Mouse (Mus musculus) stomach, adult 2 months (tissue): ENCODE measurements around the gene Gm10837. TPM values are rescaled to one million over a fixed set of nuclear protein-coding genes. Genes with fewer than 3 reads are reported as not detected.

Experiments
- polyA plus RNA-seq: library from polyadenylated mRNA; depleted of rRNA; stranded (reverse); fragments of >200 nt; gene quantifications from 2 replicates; pipeline ENCODE4 v1.2.3, GENCODE M21; 2012; rRNA removed

Gene Gm10837
- polyA plus RNA-seq = not detected in 2 replicates

DNA sequence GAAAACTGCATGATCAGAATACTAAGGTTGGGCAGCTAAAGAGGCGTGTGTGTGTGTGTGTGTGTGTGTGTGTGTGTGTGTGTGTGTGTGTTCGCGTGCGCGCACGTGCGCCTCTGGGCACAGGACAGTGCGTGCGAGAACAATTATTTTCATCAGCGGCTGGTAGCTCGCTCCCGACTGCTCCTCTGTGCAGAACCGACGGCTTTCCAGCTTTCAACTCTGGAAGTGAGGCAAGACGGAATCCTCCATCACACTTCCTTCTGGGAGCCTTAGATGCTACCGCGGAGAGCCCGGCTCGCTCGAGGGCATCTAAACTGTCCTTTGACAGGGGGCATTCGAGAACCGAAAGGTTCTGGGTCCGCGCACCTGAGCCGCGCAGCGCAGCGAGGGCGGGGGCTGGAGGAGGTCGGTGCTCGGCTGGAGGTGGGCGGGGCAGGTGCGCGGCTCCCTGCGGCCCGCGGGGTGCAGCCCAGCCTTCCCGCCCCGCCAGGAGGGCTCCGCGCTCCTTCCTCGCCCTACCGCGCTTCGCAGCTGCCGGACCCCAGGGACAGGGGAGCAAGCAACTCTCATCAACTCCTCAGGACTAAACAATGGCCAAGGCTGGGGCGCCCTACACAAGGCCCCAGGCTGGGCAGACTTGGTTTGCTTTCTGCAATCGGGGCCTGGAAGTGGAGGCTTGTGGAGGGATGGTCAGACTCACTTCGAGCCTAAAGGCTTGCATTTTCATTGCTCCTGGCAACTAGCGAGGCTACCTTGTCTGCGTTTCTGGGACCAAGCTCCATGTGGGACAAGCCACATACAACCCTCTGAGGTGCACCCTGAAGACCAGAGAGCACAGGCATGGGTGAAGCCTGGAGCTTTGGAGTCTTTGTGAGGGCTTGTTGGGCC lies at the start of gene Gm10837:
Gene Gm10837 (plus strand): TSS at position 146 of the 888 bp plus-strand sequence.

DNA sequence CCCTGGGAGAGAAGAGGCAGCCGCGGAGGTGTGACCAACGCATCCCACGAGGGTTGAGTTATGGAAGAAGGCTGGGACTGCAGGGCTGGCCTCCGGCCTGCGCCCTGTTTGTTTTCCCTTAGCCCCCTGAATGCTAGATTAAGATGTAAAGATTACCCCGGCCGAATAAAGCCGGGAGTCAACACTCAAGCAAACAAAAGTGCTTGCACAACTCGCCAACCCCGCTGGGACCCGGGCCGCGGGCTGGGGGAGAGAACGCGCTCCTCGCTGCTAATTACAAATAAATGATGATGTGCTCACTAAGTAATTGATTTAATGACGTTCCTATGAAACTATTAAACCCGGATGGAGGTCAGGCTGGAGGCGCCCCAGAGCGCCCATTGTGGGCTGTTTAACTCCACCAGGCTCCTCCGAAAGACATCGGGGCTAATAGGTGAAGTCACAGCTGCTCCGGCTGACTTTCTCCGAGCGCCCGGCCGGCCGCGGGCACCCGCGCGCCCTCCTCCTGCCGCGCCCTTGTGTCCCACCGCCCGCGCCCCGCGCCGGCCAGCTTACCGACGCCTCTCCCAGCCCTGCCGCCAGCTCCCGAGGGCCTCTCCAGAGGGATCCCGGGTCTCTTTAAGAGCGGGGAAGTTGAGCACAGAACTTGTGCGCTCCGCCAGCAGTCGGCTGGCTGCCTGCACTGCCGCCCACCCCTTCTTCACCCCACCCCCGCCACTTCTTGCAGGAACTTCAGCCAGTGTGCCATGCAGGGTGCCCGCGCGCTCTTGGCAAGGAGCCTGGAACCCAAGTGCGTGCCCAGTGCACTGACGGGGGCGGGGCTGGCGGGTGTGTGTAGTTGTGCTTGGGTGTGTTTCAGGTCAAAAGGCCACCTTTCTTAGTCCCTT lies 39.6 kb upstream of the Gm10837 start, which contains the start of gene Gm5089:
Gene Gm5089 (minus strand): TSS at position 620 of the 887 bp plus-strand sequence.

DNA sequence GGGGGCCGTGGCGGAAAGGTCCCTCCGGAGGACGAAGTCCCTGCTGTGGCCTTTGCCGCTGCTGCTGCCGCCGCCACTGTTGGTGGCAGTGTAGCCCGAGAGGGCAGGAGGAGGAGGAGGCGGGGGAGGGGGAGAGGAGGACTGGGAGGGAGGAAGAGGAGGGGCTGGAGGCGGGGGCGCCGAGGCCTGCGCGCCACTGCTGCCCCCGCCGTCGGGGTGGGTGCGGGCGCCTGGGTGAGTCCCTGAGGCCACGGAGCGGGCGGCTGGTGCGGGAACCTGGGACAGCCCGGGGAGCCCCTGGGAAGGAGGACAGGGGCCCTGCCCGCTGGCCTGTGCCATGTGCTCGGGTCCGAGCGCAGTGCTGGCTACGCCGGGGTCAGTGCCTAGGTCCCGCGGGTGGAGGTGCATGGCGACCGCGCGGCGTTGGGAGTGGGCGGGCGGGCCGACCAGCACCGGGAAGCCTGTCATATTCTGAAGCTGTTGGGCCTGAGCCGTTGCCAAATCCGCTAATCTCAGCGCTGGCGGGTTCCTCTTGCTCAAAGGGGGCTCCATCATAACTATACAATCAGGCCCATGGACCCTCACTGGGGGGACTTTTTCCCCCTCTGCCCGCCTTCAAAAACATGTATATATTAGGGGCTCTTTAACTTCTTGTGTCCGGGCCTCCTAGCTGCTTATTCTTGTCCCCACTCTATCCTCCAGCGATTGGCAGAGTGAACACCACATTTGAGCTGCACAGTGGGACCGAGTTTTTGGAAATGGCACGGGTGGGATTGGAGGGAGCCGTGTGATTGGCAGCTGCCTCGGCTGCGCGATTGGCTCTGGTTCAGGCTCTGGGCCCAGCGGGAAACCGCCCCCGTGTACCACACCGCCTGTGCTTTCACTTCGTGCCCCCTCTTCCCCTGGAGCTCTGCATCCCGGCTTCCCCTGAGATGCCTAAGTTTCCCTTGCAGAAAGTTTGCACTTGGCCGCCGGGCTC lies 25.3 kb upstream of the Gm10837 start, which contains the start of gene Zic5:
Gene Zic5 (minus strand): TSS at position 915 of the 979 bp plus-strand sequence.

DNA sequence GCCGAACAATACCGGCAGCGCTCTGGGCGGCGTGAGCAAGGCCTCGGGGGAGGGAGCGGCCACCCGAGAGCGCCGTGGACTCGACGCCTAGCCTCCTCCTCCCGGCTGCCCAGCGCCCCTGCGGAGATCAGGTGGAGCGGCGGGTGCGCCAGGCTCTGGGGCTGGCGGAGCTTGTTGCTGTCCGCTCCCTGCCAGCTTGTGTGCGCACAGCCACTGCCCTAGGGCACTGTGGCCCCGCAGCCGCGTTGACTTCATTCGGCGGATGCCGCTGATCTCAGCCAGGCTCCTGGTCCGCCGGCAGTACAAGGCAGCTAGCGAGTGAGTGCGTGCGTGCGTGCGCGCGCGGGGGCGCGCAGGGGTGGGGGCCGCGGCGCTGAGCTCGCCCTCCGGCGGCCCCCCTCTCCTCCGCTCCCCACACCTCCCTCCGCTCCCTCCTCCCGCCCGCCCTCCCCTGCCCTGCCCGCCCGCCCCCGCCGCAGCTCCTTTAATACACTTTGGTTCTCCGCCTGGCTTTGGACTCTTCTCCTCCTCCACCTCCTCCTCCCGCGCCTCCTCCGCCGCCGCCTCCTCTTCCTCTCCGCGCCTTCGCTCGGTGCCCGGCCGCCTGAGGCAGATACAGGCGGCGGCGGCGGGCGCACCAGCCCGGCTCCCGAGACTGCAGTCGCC lies 15.4 kb upstream of the Gm10837 start, which contains the start of gene Zic2:
Gene Zic2 (plus strand): TSS at position 545 of the 666 bp plus-strand sequence.

DNA sequence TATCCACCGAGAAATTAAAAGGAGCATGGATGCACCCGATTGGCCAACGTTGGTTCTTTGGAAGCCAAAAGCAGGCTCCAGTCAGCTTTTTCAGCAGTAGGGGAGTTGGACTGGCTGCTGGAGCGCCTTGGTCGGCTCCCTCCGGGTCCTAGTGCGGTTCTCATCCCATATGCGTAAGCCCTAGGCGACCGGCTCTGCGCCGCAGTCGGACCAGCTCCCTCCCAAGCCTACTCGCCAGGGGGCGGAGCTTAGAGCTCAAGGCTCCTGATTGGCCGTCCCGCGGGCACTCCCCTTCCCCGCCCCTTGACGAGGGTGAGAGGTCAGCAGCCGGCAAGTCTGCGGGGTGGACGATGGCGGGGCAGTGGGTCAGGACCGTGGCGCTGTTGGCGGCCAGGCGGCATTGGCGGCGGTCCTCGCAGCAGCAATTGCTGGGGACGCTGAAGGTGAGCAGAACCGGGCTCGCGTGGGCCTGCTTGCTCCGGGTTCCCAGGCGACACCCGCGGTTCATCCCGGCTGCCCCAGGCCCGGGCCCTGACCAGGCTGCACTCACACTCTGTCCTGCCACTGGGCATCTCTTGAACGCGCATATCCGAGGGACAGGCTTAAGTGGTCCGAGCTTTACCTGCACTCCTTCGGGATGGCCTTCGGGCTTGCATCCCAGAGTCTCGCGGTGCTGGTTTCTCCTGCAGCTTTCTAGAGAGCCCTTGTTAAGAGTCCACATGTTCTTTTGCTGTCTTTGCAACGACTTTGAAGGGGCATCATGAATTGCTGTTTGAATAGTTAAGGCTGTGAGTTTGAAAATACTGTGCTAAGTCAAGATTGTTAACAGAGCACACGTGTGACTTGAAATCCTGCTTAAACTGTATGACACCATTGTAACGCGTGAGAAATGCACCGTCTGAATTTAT lies 43.9 kb downstream of the Gm10837 start, which contains the start of gene Pcca:
Gene Pcca (plus strand): TSS at position 308 of the 908 bp plus-strand sequence.

Other genes starting within 250 kb of the Gm10837 start
- gene Gm5089, start 39.5 kb upstream of the Gm10837 start, polyA plus RNA-seq = not detected in 2 replicates
- gene Zic5, start 24.9 kb upstream of the Gm10837 start, polyA plus RNA-seq = 0.11 TPM in 1 of 2 replicates, not detected in the other
- not detected in 2 replicates for gene Zic2, start 15.2 kb upstream of the Gm10837 start, polyA plus RNA-seq
- 2.0 and 4.9 TPM in 2 replicates for gene Pcca, start 43.7 kb downstream of the Gm10837 start, polyA plus RNA-seq